Mouse (Mus musculus) cerebellum, adult 2 months (tissue): ENCODE results near the gene Sema4g.

Experiments
- CTCF ChIP-seq: fragments of 200-500 bp; IDR thresholded peaks from 2 replicates; pipeline ENCODE4 v1.5.1; 2011; ENCODE audit warnings: low read depth, mild to moderate bottlenecking, control low read depth, low read length, moderate library complexity, borderline replicate concordance; ENCODE audit not compliant: insufficient read depth
- POLR2A ChIP-seq: fragments of 200-500 bp; IDR thresholded peaks from 2 replicates; pipeline ENCODE4 v1.6.1; 2011; ENCODE audit warnings: low read length, control low read depth, borderline replicate concordance; ENCODE audit not compliant: insufficient read depth

DNA sequence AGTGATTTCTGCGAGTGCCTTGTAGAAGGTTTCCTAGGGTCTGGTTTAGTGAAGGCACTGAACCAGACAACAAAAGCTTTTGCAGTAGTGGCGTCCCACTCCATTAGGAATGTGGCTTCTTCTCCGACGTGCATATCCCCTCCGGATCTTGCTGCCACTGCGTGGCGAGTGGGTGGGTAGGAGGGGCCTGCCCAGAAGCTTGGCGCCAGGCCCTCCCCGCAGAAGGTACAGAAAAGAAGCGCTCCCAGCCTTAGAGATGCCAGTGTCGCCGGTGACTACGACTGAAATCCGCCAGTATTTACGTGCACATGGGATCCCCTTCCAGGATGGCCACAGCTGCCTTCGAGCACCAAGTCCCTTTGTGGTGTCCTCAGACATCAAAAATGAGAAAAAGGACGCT, 18.1 kb downstream of the Sema4g start:
- no peak for TF ChIP-seq POLR2A
- TF ChIP-seq CTCF, result no peak
